Mouse (Mus musculus): ENCODE results near the gene Phlda3.

The Phlda3 gene

DNA sequence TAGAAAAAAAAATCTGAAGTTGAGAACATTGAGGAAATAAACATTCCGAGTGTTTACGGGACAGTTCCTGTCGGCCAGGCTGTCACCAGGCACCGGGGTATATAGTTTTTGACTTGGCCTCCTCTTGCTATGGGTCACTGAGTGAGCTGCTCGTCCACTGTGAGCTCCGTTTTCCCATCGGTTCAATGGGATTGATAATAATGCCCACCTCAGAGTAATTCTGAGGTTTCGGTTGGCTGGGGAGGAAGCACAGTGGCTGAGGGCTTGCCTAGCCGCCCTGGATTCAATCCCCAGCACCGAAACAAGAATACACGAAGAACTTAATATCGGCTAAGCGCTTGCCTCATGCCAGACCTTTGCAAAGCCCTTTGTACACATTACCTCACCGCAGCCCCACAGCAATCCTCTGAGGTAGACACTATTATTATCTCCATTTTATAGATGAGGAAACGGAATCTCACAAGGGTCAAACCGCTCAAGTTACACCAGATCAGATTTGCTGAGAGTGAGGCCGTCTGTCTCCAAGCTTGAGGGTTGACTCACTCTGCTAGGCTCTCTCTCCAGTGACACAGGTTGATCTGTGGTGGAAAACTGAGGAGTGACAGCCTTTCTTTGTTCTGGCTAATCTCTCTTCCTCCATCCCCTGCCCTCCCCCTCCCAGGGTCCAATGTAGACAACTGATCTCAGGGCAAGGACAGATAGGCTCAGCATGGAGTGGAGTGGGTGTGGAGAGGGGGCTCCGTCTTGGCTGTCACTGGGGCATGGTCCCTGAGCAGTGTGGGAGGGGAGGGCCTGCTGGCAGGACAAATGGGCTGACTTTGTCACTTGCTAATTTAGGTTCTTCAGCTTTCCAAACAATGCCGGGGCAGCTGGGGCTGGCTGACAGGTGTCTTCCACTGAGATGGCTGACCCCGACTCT lies 28.6 kb downstream of the Phlda3 start:
- DNase-seq = no peak

- DNase-seq = no peak
These were observed 32.6 kb downstream of the Phlda3 start for GRCm38 (mm10) chr1:135798492-135798891.

GRCm38 (mm10) chr1:135799109-135799627 lies 33.2 kb downstream of the Phlda3 start:
- no peak for DNase-seq

DNA sequence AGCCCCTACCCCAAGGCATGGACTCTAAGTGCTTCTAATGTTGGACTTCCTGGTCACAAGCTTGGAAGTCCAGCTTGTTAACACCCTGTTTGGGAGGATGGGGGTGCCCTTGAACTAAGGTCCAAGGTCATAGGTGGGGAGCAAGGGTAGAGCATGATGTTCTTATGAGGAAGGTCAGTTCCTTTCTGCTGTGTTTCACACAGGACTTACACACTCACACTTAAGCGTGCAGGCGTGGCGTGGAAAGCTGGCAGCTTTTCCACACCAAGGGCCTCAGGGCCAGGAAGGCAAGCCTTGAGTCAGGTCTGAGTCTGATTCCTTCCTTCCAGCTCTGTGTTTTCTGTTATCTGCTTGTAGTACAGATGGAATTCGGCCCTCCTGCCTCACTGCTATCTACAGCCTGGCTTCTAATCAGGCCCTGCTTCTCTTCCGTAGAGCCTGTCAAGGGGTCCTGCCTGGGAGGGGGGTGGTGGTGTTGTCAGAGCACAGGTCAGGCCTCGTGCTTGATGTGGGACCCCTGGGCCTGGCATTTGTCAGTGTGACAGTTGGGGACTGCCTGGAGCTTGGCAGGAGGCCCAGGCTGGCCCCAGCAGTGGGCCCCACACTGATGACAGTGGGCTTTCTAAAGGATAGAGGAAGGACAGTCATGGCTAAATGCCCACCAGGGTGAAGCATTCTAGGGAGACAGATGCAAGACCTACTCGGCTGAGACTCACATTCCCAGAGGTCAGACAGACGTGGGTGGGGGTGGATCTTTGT lies 34.5 kb downstream of the Phlda3 start:
- no peak for DNase-seq

- peak; percentile 68 for DNase-seq
These were observed 41.6 kb downstream of the Phlda3 start for GRCm38 (mm10) chr1:135807546-135807945.

- DNase-seq = no peak
These were observed 44.3 kb downstream of the Phlda3 start for GRCm38 (mm10) chr1:135810180-135810579.

DNA sequence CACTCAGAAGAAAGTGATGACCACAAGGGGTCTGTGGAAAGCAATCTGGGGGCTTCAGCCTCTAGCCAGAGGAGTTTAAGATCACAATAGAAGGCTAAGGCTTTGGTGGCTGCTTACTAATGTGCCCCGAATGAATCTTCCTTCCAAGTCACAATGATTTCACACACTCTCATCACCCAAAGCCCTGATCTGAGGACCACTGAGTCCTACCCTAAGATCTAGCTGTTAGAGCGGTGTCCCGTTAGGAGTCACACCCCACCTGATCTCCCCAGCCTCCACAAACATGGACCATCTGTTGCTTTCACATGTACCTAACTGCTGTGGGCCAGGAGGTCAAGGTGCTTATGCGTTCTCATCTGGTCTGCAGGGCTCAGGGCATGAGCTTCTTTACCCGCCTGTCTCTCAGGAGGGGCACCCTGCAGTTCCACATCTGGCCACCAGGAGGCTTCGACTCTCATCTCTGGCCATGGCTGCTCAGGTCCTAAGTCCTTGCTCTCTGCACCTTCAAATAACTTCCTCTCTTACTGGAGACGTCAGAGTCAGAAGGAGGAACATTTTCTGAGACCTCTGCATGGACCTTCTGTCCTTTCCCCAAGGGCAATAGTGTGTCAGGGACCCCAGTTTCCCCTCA lies 45.2 kb downstream of the Phlda3 start:
- DNase-seq = peak; percentile 96

GRCm38 (mm10) chr1:135812205-135812604 lies 46.3 kb downstream of the Phlda3 start:
- DNase-seq = no peak

DNA sequence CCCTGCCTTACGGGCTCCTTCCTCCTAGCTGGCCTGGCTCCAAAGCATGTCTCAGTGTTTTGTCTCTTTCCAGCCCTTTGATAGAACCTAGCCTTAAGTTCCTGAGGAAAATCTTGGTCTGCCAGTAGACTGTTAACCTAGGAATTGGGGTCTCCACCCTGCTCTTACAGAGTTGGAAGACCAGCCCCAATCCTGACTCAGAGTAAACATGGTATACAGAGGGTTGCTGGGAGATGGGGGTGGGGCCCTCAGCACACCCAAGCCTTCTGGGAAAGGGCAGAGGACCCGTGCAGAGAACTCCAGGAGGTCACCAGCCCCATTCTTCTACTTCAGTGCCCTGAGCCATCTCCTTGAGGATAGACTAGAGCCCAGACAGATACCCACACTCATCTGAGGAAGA lies 46.7 kb downstream of the Phlda3 start:
- DNase-seq = no peak

DNA sequence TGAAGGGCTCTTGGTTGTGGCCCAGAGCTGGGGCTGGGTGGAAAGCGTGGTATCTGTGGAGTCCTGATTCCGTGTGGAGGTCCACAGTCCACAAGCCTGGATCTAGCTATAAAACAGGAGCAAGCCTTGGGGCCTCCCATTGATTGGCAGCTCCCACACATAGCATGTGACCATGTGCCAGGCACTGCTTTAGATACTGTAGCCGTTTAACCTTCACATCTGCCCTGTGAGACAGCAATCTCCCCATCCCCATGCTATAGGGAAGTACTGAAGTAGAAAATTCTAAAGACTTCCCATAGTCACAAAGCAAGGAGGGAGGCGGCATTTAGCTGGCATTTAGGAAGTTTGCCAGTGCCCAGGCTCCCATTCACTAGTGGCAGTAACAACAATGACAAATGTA lies 47.2 kb downstream of the Phlda3 start:
- DNase-seq = no peak

- peak; percentile 63 for DNase-seq
These were observed 47.9 kb downstream of the Phlda3 start for GRCm38 (mm10) chr1:135813687-135814395.

- peak; percentile 51 for DNase-seq
These were observed 48.6 kb downstream of the Phlda3 start for GRCm38 (mm10) chr1:135814531-135814930.

- DNase-seq = no peak
These were observed 51.7 kb downstream of the Phlda3 start for GRCm38 (mm10) chr1:135817595-135817994.

DNA sequence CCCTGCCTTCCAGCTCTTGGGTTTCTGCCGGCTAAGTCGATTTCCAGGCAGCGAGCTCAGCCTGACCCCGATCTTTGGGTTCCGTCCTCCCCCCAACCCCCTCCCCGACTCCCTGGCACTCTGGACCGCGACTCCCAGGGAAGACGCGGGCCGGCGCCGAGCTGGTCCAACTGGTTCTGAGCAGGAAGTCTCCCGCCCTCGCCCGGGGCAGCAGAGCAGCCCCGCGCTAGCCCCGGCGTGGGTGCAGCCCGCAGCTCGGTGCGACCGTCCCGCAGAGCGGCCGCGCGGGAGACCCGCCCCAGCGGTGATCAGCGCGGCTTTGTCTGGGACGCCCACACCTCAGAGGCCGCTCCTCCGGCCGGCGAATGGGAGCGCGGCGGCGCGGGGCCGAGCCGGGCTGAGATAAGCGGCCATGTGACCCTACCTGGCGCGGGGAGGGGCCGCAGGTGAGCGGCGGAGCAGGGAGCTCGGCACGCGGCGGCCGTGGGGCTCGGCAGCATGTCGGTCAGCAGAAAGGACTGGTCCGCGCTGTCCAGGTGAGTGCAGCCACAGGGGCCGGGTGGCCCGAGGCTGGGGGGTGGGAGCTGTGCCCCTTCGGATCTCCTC lies 52.7 kb downstream of the Phlda3 start, which contains the start of gene Lad1:
Gene Lad1, plus strand, starts transcription at position 118 of the 606 bp plus-strand sequence.
- DNase-seq = peak; percentile 48

Measured in thymus, postnatal 4 days (tissue).